Mouse (Mus musculus) ES-E14 (cell line): ENCODE results near the gene Nedd4.

Experiments used
- MAFK ChIP-seq: IDR thresholded peaks from 2 replicates; pipeline ENCODE4 v1.6.1; 2014; ENCODE audit warnings: mild to moderate bottlenecking, low read depth, low read length, inconsistent platforms; ENCODE audit not compliant: insufficient read depth
- ZNF384 ChIP-seq: IDR thresholded peaks from 2 replicates; pipeline ENCODE4 v1.6.1; 2012; ENCODE audit warnings: low read depth, low read length, inconsistent platforms

DNA sequence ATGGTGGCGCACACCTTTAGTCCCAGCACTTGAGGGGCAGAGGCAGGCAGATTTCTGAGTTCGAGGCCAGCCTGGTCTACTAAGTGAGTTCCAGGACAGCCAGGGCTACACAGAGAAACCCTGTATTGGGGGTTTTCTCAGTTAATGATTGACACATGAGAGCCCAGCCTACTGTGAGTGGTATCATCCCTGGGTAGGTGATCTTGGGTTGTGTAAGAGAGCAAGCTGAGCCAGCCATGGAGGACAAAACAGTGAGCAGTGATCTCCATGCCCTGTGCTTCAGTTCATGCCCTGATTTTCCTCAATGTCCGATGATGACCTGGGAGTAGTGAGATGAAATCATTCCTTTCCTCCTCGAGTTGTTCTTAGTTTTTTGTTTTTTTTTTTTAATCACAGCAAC is 112.9 kb downstream of the Nedd4 start:
- TF ChIP-seq ZNF384 (no peak), MAFK (no peak)
